Mouse (Mus musculus) urinary bladder, postnatal 14 days (tissue): Measurements from ENCODE around the gene Ferd3l.

Experiments
- DNase-seq: peaks from one replicate; pipeline ENCODE4 v3.0.0; 2021; ENCODE audit warnings: low spot score

Gene Ferd3l

DNA sequence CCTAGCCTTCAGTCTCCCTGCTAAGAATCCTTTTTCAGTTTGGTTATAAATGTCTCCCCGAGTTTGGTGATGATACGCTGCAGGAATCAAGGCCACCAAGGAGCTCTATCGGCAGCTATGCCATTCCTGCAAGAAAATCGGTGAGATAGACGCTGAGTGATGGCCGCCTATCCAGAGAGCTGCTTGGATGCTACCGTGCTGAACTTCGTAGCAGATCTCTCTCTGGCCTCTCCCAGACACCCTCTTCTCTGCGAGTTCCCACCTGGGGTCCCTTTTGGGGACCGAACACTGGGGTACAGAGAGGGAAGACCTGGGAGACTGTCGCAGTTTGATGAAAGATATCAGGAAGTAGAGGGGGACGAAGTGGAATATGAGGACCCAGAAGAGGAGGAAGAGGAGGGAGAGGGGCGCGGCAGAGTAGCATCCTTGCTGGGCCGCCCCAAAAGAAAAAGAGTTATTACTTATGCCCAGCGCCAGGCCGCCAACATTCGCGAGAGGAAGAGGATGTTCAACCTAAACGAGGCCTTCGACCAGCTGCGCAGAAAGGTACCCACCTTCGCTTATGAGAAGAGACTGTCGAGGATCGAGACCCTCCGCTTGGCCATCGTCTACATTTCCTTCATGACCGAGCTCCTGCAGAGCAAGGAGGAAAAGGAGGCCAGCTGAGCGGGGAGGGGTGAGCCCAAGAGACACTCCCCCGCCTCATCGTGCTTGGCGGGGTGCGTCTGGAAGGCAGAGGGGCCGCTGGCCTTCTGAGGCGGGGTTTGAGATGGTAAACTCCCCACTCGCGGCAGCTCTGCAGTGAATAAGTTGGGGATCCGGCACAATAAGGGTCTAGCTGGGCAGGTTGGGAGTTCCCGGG lies at the start of gene Ferd3l:
Ferd3l (plus strand) TSS at position 95 of the 862 bp plus-strand sequence.
- DNase-seq, result no peak

DNA sequence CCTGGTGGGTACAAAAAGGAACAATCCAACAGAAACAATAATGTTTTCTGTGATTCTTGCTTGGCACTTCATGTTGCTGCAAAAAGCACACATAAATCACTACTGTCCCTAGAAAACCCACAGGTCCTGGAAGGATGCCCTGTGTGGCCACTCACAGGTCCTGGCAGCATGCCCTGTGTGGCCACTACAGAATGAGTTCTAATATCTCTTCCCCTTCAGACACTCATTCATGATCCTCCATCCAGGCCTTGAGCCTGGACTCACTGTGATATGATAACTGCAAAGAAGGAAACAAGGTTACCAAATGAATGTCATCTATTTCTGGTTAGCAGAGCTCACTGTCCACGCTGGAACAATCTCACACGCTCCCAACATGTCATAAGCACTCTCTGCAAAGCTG lies 34.3 kb upstream of the Ferd3l start:
- no peak for DNase-seq

DNA sequence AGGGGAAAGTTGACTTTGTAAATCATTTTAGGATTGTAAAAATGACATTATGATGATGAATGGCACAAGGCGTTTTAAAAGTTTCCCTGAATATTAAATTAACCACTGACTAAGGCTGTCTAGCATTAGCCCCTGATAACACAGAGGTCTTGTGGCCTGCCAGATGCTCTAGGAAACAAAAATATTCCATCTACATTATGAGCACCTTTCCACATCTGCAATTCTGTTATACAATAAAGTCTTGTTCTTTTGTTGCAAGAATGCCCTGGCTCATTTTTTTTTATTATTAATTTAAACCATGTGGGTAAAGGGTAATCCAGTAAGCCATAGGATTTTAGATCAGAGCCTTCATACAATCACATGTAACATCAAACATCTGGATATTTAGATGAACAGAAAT lies 33.6 kb upstream of the Ferd3l start:
- DNase-seq, result no peak

DNA sequence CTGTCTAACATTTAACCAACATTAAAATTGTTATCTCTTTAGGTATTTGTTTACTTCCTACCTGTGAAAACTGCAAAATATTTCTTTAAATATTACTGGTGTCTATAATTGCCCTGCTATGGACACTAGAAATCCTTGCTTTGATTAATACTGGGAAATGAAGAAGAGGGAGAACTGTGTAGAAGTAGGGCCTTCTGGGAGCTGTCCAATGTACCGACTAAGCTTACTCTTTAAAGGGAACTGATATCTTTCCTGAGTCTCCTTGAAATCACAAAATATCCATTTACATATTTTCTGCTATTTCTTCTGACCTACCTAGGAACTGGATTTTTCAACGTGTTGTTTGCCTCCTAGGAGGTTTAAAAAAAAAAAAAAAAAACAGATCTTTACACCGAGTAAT lies 1.5 kb upstream of the Ferd3l start:
- DNase-seq, result no peak

- DNase-seq, result no peak
Observed at GRCm38 (mm10) chr12:33927334-33928098, 709 bp upstream of the Ferd3l start.

DNA sequence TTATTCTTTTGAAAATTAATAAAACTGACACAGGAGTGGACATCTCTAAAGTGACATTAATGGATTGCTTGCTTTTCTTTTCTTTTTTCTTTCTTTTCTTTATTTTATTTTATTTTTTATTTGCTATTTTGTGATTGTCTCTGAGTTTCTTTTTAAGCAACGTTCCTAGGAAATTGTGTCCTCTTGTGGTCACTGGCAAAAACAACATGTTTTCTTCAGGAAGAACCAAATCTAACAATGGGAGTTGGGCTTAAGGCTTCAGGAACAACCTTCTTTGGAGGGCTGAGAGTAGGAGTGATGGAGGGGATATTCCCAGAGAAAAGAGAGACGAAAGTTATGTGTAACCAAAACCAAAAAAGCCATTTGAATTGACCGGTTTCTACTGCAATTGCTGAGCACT lies 24.6 kb downstream of the Ferd3l start:
- no peak for DNase-seq

DNA sequence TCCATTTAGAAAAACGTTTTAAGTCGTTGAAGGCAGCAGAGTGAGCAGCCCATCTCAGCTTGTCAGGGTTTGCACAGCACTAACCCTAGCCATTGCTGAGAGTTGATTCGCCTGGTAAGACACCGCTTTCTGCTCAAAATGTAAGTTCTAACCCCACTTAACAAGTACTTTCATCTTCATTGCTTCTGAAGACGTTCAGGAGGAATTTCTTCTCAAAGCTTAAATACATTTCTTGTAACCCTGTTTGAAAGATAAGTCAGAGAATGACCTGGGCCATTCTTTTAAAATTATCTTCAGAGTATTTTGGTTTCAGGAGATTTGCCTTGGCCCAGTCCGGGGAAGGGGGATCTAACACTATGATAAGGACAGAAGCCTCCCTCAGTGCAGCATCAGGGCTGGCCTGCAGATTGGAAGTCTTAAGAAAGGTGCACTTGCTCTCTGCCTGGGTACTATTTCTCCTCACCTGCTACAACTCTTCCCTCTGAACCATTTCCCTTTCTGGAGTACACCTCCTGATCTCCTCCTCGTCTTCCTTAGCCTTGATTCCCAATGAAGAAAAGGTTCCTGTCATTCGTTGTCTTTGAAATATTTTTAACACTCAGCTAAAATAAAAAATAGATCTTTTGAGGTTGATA lies 26.8 kb downstream of the Ferd3l start:
- no peak for DNase-seq

DNA sequence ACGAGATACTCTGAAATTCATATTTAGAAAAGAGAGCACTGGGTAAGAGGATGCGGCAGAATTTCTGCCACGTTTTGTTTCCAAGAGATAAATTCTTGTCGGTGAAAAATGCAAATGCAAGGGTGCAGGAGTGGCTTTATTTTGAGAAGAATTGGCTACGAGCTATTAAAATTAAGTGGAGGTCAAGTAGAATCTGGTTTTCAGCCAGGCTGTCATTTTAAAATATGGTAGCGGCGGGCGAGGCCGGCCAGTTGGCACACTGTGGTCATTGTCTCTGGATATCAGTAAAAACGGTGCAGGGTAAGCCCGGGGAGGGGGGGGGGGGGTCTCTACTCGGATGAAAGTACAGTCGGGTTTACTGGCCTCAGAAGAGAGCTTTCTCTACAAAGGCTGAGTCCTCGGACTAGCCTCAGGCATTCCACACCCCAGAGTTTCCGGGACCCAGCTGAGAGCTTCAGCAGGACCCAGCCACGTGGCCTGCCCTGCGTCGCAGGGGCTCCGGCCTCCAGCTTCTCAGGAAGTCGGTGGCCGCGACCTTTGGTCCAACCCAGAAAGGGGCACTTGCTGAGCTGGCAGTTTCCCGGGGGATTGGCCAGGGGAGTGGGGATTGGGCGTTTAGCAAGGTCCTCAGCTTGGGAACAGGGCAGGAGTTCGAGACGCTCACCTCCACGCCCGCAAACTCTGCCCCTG lies 27.5 kb downstream of the Ferd3l start:
- DNase-seq, result peak; percentile 6

DNA sequence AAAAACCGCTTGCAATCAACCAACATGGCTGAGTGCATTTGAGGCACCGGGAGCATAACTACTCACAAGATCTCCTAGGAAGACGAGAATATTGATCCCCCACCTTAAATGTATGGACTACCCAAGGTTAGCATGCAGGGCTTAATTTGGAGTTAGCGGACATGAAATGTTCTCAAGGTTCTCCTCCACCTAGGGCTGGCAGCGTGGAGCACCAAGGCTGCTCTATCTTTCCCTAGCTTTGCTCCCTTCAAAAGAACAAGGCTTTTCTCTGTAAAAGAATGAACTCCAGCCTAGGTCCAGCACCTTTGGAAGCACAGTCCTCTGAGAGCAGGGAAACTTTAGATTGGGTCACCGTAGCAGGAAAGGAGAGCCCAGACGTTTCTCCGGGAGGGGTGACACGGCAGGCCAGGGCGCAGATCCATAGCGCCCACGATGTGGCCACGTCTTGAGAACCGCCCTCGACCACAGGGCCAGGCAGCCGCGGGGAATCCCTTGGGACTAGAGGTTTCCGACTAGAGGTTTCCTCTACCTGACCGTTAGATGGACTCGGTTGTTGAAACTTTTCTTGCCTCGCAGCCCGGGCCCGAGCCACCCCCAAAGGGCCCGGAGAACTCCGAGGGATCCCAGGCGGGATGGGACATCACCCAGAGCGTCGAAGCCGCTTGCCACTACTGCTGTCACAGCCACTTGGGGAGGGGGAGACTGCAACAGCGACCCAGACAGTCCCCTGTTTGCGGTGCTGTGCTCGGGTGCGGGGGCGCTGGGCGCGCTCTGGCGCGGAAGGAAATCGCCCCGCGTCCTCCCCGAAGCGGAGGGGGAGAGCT lies 28.6 kb downstream of the Ferd3l start:
- peak; percentile 10 for DNase-seq

DNA sequence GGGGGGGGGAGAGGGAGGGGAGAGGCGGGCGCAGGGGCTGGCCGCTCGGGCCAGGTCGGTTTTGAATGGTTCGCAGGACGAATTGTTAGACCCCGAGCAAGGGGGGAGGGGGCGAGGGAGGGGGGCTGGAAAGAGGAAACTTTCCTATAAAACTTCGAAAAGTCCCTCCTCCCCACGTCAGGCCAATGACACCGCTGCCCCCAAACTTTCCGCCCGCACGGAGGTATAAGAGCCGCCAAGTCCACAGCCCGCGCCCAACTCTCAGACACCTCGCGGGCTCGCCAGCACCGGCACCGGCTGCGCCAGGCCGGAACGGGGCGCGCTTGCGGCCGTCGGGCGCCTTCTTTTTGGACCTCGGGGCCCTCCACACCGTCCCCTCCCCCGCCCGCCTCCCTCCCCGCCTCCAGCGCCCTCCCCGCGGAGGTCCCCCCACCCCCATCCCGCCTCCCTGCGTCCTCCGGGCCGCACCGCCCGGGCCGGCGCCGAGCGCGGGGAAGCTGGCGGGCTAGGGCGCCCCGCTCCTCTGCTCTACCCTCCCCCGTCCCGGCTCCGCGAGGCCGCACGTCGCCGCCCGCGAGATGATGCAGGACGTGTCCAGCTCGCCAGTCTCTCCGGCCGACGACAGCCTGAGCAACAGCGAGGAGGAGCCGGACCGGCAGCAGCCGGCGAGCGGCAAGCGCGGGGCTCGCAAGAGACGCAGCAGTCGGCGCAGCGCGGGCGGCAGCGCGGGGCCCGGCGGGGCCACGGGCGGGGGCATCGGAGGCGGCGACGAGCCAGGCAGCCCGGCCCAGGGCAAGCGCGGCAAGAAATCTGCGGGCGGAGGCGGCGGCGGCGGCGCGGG lies 29.4 kb downstream of the Ferd3l start, which contains the start of gene Twist1:
Twist1 (plus strand) TSS at position 272 of the 841 bp plus-strand sequence.
- peak; percentile 56 for DNase-seq

GRCm38 (mm10) chr12:33958241-33959194 lies 30.3 kb downstream of the Ferd3l start:
- peak; percentile 20 for DNase-seq

GRCm38 (mm10) chr12:33959206-33959605 lies 31.0 kb downstream of the Ferd3l start:
- no peak for DNase-seq

DNA sequence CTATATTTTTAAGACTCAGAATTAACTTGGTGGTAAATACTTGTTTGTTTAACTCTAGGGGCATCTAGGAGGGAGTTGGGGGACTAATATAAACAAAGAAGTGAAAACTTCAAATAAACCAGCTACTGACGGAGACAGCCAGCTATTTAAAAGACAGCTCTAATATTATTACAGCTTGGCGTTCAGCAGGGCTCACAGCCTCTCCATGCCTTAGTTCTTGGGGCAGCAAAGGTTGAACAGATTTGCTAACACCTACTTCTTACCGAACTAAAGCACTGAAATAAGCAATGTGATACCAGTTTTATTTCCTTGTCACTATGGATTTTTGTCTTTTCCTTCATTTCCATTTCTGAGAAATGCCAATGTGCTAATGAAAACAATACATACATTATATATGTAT lies 31.6 kb downstream of the Ferd3l start:
- DNase-seq, result no peak

DNA sequence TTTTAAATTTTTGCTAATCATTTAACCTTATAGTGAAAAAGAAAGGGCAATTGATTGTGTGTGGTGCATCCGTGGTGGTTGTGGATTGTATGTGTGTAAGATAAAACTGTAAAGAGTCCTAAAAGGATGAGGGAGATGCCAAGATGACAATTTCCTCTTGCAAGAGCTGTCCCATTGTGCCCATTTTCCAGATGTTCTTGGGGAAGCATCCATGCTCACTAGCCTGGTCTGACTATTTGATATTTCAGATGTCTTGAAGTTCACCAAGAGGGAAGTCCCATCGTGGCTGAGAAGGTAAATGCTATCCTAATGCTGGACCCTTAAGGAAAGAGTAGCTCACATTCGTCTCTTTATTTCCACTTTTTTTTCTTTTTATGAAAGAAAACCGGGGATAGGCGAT lies 32.8 kb downstream of the Ferd3l start:
- DNase-seq, result no peak

GRCm38 (mm10) chr12:33962118-33962772 lies 34.0 kb downstream of the Ferd3l start:
- no peak for DNase-seq

- DNase-seq, result no peak
Observed at GRCm38 (mm10) chr12:33962773-33963130, 34.5 kb downstream of the Ferd3l start.

DNA sequence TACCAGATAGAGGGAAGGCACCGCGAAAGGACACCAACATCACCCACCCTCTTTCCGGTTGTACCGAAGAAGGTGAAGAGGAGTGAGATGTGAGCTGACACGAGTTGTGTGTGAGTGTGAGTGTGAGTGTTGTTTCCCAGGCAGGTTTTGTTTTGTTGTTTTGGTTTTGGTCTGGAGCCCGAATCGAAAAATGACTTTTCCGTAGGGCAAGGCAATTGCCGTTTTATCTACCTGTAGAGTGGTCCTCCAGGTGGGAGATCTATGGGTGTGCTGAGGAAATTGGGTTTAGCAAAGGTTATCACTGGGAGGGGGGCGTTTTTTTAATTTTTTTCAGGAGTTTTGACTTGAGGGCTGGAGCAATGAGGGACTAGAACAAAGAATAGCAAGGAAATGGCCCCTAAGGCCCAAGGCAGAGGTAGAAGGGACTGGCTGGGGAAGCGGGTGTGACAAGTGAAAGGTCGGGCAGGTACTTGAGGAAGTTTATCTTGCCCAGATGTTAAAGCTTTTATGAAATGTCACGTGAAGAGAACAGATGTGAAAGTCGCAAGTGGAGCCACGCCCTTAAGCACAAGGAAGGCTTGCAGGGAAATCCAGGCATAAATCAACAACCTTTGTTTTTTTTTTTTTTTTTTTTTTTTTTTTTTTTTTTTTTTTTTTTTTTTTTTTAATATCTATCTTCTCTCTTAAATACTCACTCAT lies 35.6 kb downstream of the Ferd3l start:
- DNase-seq, result no peak

- no peak for DNase-seq
Observed at GRCm38 (mm10) chr12:33964427-33964826, 36.2 kb downstream of the Ferd3l start.
